Mouse (Mus musculus): Measurements from ENCODE around the gene Fam13a.

Gene Fam13a

DNA sequence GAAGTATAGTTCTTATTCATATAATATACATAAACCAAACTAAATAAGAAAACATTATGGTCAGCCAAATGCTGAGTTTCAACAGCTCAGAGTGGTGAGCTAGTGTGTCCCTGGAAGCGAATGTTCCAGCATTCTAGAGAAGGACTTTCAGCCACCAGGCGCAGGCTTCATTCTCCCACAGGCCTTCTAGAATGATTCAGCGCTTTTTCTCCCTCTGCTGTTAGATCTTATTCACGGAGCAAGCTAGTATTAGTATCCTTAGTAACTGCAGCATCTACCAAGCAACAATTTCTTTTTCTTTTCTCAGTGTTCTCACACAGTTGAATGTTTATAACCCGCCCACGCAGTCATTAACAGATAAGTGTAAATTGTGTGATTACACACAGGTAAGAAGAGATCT lies 142.1 kb downstream of the Fam13a start:
- DNase-seq (ENCODE audit: low spot score in 2 of 2) = no peak

Measured in heart, adult 9 months (tissue).